Mouse (Mus musculus): ENCODE measurements at regions not wholly inside any gene's neighbourhood (a gene's known extent, or its start where the extent isn't known, plus 50 kb on each side); places are given as distances from the start of the nearest gene placed in this dataset.

GRCm38 (mm10) chr3:118459636-118460035, 102.3 kb upstream of the Dpyd start:
- TF ChIP-seq GATA1 (IDR thresholded peaks at IDR 0.05; ENCODE audit: borderline replicate concordance, low read length) (no peak), FLI1 (IDR thresholded peaks at IDR 0.05; ENCODE audit: low read length) (no peak)

Measured in megakaryocyte, embryonic 14.5 days (primary cell).